Mouse (Mus musculus): ENCODE data around the gene Aldh1a7. TPM values are rescaled to one million over a fixed set of nuclear protein-coding genes. Genes with fewer than 3 reads are reported as not detected.
"Not testable (repeated sequence)": the region's sequence is repeated elsewhere in the genome, so short reads cannot be mapped to it uniquely, and the experiment has no call there.

The Aldh1a7 gene
- polyA plus RNA-seq, 1 experiment from 2014 or later, result 2.4 TPM

GRCm38 (mm10) chr19:20707159-20707558, 20.2 kb downstream of the Aldh1a7 start:
- Histone ChIP-seq H3K27me3 (ENCODE audit: low read depth, poor library complexity, severe bottlenecking) (no peaks in the 10 kb centered on the region), H3K36me3 (no peaks in the 10 kb centered on the region)

DNA sequence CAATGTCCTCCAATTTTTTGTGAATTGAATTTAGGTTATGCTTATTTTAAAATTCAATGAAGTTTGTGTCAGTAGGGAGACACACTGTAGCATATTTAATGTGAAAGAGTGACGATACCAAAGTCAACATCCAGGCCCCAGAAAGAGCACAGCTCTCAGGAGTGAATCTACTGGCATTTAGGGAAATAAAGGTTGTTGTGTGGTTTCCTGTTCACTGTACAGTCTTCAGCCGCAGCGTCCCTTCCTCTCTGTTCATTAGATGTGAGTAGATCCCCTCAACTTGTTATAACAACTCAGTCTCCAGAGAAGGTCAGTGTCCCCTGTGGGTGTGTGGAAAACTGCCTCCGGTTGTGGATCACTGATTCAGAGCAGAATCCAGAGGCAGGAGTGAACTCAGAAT, 20.6 kb downstream of the Aldh1a7 start:
- H3K4me1 ChIP-seq, result peaks cover 9% of the 10 kb centered on the region
- no peak overlapping the region for H3K27ac ChIP-seq (replicated peaks)
- WGBS, result 81% methylated on average over 4 of the region's 4 CpGs
- H3K27me3 ChIP-seq (ENCODE audit: low read depth, poor library complexity, severe bottlenecking), result no peaks in the 10 kb centered on the region
- DNase-seq (ENCODE audit: low spot score), result no peak
- H3K36me3 ChIP-seq, result no peaks in the 10 kb centered on the region
- no peaks in the 10 kb centered on the region for H3K9me3 ChIP-seq (replicated peaks)
- H3K4me3 ChIP-seq, result no peak overlapping the region

More at GRCm38 (mm10) chr19:20707159-20707558, 20.2 kb downstream of the Aldh1a7 start:
- Histone ChIP-seq H3K27ac (replicated peaks) (no peak overlapping the region), H3K9me3 (replicated peaks) (no peaks in the 10 kb centered on the region), H3K4me3 (no peak overlapping the region), H3K4me1 (peaks cover 4% of the 10 kb centered on the region)
- no peak for DNase-seq (ENCODE audit: low spot score)

DNA sequence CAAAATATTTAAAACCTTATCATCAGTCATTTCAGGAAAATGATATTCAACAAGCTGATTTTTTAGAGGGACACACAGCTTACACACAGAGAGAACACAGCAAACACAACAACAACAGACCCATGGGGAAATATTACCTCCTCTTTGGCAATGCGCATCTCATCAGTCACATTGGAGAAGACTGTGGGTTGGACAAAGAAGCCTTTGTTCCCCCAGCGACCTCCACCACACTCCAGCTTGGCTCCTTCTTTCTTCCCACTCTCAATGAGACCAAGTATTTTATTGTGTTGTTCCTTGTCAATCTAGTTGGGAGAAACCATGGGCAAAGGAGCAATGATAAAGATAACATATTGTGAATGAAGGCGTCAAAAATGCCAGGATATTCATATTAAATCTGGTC, 25.3 kb downstream of the Aldh1a7 start:
- peak; percentile 16 for DNase-seq (ENCODE audit: low spot score)
- H3K36me3 ChIP-seq, result no peaks in the 10 kb centered on the region
- no peaks in the 10 kb centered on the region for H3K27me3 ChIP-seq (ENCODE audit: low read depth, poor library complexity, severe bottlenecking)
- H3K4me1 ChIP-seq, result peaks cover 10% of the 10 kb centered on the region
- 50% methylated on average over 3 of the region's 3 CpGs for WGBS
- no peak overlapping the region for H3K4me3 ChIP-seq
- no peaks in the 10 kb centered on the region for H3K9me3 ChIP-seq (replicated peaks)
- H3K27ac ChIP-seq (replicated peaks), result 0 out of 2 replicates have a peak overlapping the region, but pooled peaks have one; percentile 23

DNA sequence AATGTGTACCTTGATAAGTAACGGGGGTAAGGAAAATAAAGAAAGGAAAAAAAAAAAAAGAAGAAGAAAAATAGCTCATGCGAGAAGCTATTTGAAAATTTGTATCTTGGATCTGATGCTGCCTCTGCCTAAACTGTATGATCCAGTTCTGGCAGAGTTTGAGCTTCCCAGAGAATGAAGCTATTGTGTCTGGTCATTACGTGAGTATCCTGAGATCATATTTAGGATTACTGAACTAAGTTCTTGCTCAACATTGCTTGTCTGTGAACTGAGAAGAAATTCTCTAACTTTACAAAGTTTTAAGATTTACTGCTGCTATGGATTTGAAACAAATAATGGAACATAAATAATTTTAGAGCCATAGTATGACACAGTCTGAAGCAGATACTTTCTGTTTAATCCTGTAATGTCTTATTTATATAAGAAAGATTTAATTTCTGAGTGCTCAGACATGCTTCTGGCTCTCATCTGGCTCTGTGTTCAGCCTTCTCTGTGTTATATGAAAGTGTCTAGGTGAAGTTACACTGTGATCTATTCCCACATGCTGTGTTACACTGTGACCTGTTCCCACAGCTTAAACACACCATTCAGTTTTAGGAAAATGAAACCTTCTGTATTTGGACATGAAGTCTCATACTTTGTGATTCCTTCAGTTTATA, 49.5 kb downstream of the Aldh1a7 start:
- no peaks in the 10 kb centered on the region for H3K27me3 ChIP-seq (ENCODE audit: low read depth, poor library complexity, severe bottlenecking)
- H3K27ac ChIP-seq (replicated peaks), result no peak overlapping the region
- no peak overlapping the region for H3K4me3 ChIP-seq
- H3K9me3 ChIP-seq (replicated peaks), result no peaks in the 10 kb centered on the region
- WGBS, result 91% methylated on average over 3 of the region's 3 CpGs
- DNase-seq (ENCODE audit: low spot score), result no peak
- H3K36me3 ChIP-seq, result no peaks in the 10 kb centered on the region
- H3K4me1 ChIP-seq, result no peaks in the 10 kb centered on the region

DNA sequence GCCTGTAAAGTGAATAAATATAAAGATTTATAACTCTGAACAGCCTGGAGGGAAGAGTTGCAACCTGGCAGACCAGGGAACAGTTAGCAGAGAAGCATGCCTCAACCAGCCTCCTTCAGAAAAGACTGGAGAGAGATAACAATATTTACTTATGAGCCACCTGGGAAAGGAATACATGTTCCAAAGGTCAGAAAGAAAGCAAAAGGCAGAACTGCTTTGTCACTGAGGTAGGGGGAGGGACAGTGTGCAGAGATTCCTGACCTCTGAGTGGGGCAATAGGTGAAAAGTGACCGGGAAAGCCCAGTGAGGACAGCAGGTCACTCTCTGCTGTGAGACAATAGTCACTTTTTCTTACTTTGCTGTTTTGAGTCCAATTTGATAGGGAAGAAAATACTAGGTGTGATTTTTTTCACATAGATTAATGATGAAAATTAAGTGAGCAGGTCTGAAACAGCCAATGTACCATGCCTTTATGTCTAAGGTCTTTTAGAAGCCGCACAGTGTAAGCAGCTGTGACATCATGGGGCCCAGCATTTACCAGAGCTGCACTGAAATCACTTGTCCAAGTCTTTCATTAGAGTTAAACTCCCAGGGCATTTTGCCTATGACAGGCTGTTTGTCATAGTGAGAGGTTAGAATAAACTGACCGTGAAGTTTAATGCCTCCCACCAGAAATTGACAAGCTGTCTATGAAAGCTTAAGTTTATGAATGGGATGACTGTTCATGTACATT, 73.1 kb downstream of the Aldh1a7 start:
- DNase-seq (ENCODE audit: low spot score), result no peak
- Histone ChIP-seq H3K9me3 (replicated peaks) (no peaks in the 10 kb centered on the region), H3K4me1 (no peaks in the 10 kb centered on the region), H3K36me3 (no peaks in the 10 kb centered on the region), H3K27ac (replicated peaks) (no peak overlapping the region), H3K27me3 (ENCODE audit: low read depth, poor library complexity, severe bottlenecking) (no peaks in the 10 kb centered on the region), H3K4me3 (no peak overlapping the region)
- 86% methylated on average over 3 of the region's 3 CpGs for WGBS

- 91% methylated on average over 1 of the region's 1 CpGs for WGBS
- Histone ChIP-seq H3K4me3 (no peak overlapping the region), H3K27me3 (ENCODE audit: low read depth, poor library complexity, severe bottlenecking) (no peaks in the 10 kb centered on the region), H3K36me3 (no peaks in the 10 kb centered on the region), H3K9me3 (replicated peaks) (no peaks in the 10 kb centered on the region), H3K27ac (replicated peaks) (no peak overlapping the region), H3K4me1 (no peaks in the 10 kb centered on the region)
- no peak for DNase-seq (ENCODE audit: low spot score)
Measured at GRCm38 (mm10) chr19:20653082-20653676, 74.2 kb downstream of the Aldh1a7 start.

GRCm38 (mm10) chr19:20650008-20650407, 77.4 kb downstream of the Aldh1a7 start:
- Histone ChIP-seq H3K36me3 (no peaks in the 10 kb centered on the region), H3K4me1 (no peaks in the 10 kb centered on the region), H3K9me3 (replicated peaks) (no peaks in the 10 kb centered on the region), H3K27ac (replicated peaks) (no peak overlapping the region), H3K27me3 (ENCODE audit: low read depth, poor library complexity, severe bottlenecking) (no peaks in the 10 kb centered on the region), H3K4me3 (no peak overlapping the region)
- 44% methylated on average over 2 of the region's 2 CpGs for WGBS
- no peak for DNase-seq (ENCODE audit: low spot score)

DNA sequence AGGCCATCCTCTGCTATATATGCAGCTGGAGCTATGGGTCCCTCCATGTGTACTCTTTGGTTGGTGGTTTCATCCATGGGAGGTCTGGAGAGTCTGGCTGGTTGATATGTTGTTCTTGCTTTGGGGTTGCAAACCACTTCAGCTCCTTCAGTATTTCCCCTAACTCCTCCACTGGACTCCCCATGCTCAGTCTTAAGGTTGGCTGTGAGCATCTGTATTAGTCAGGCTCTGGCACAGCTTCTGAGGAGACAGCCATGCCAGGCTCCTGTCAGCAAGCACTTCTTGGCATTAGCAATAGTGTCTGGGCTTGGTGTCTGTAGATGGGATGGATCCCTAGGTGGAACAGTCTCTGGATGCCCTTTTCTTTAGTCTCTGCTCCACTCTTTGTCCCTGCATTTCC, 79.9 kb downstream of the Aldh1a7 start:
- H3K4me3 ChIP-seq; H3K4me1 ChIP-seq; H3K9me3 ChIP-seq (replicated peaks); H3K27me3 ChIP-seq (ENCODE audit: low read depth, poor library complexity, severe bottlenecking); H3K27ac ChIP-seq (replicated peaks); DNase-seq (ENCODE audit: low spot score); H3K36me3 ChIP-seq: not testable (repeated sequence)

- Histone ChIP-seq H3K9me3 (replicated peaks) (no peaks in the 10 kb centered on the region), H3K27me3 (ENCODE audit: low read depth, poor library complexity, severe bottlenecking) (no peaks in the 10 kb centered on the region), H3K27ac (replicated peaks) (no peak overlapping the region), H3K36me3 (no peaks in the 10 kb centered on the region), H3K4me1 (no peaks in the 10 kb centered on the region), H3K4me3 (no peak overlapping the region)
- WGBS, result 70% methylated on average over 3 of the region's 3 CpGs
- peak; percentile 12 for DNase-seq (ENCODE audit: low spot score)
Measured at GRCm38 (mm10) chr19:20644346-20644745, 83.0 kb downstream of the Aldh1a7 start.

Other genes with a start within 250 kb of the Aldh1a7 start
- 1.5 and 6.6 TPM in 2 replicates for gene Aldh1a1, start 234.8 kb downstream of the Aldh1a7 start, polyA plus RNA-seq (2016; fragmentation: Nextera tagmentation; extraction: Ambion mirVana)
- 0.09 and 0.16 TPM in 2 replicates for gene Tmc1, start 226.6 kb upstream of the Aldh1a7 start, polyA plus RNA-seq (2016; fragmentation: Nextera tagmentation; extraction: Ambion mirVana)